Mouse (Mus musculus): ENCODE results near the gene Gm12185.
"Not testable (repeated sequence)": the region's sequence is repeated elsewhere in the genome, so short reads cannot be mapped to it uniquely, and the experiment has no call there.

Gene Gm12185

DNA sequence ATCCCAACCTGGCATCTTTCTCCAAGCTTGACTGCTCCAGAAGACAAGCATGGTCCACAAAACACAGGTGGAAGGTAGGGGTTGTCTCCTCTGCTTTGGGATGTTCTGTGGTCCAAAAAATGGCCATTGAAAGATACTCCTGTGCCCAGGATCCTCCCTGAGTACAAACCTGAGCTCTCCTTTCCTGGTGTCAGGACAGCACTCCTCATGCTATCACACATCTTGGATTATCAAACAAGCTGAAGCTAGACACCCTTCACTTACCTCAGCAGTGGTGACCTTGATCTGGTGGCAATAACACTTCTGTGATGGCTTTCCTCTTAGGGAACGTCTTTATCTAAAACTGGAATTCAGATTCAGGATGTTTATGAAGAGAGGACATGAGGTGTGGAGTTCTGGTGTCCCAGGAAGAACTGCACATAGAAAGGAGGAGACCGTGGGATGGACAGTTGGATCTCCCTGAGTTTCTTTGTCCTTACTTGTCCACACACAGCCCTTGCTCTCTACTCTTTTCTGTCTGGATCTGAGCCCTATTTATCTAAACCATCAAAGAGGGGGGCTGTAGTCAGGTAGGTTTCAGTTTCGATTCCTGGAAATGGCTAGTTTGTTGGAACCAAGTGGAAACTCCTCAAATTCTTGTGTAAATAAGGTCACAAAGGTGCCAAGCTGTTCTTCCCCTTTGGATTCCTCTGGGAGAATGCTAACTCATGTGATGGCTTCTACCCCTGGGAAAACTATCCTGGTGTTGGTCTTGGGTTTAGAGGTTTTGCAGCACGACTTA is at the start of gene Gm12185:
Gm12185 (minus strand) TSS at position 487 of the 781 bp plus-strand sequence.
- not testable (repeated sequence) for DNase-seq (ENCODE audit: extremely low spot score)

DNA sequence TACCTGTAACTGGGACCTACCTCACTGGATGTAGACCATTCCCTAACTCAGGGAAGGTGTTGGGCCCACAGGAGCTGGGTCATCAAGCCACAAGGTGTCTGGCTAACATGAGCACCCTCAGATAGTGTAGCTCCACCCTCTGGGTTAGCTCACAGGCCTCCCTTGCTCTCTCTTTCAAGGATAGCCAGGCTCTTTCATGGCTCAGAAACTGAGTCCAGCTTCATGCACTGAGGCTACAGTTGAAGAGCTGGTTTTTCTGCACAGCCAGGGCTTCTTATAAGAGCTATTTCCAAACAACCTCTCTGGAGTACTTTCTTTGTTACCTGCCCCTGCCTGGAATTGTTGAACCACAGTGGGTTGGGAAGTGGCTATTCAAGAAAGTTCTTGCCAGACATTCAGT is 20.0 kb upstream of the Gm12185 start:
- not testable (repeated sequence) for DNase-seq (ENCODE audit: extremely low spot score)

DNA sequence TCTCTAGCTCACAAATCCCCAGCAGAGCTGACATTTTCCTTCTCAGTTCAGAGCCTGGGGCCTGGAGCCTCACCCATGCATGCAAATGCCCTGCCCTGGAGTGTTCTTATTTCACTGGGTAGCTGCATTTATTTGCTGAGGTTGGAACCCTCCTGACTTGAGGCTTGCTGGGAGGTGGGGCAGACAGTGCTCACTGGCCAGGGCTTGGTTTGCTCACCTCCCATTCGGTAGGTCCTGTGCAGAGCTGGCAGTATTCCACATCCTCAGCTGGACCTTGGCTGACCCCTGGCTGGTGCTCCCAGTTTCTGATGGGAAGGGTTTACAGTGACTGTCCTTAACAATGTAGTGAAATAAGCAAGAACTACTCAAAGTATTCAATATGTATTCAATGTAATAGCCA is 14.8 kb upstream of the Gm12185 start:
- not testable (repeated sequence) for DNase-seq (ENCODE audit: extremely low spot score)

DNA sequence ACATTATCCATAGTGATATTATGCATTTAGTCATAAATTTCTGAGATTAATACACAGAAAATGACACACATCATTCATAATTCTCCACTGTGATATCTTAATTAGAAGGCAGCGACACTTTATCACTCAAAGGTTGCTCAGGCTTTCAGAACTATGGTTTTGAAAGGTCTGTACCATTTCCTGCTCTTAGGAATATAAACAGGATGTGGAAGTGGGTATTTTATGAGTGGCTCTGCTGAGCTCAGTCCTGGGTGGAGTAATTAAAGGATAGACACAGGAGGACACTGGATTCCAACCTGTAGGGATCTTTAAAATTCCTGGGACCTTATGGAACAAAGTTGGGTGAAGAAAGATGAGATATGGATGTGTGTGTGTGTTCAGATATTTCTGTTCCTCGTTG is 14.3 kb upstream of the Gm12185 start:
- DNase-seq (ENCODE audit: extremely low spot score): not testable (repeated sequence)

DNA sequence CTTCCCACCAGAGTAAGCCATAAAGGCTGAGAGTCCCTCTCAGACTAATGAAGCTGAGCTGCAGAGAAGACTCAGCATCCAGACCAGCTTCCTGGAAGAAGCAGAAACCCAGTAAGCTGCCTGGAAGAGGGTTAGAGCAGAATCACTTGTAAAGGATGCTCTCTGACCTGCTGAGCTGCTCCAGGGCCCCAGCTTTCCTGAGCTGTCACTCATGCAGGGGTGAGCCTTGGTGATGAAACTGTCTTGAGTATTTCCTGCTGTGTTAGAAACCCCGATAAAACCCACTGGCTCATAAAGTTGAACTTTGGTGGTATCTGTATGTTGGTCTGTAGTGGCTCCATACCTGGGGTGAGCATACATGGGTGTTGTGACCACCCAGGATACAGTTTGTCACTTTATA is 8.4 kb upstream of the Gm12185 start:
- not testable (repeated sequence) for DNase-seq (ENCODE audit: extremely low spot score)

DNA sequence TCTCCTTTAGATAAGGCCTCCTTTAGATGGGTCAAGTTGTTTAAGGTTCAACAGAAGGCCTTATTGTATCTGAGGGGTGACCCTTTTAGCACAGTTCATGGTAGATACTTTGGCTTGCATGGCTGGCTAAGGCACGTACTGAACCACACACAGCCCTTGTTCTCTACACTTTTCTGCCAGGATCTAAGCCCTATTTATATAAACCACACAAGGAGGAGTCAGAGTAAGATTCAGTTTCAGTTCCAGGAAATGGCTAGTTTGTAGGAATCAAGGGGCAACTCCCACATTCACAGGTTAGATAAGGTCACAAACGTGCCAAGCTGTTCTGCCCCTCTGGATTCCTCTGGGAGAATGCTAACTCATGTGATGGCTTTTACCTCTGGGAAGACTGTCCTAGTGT is 2.0 kb upstream of the Gm12185 start, which contains the start of gene Tgtp1:
Tgtp1 (minus strand) TSS at position 155 of the 400 bp plus-strand sequence.
- DNase-seq (ENCODE audit: extremely low spot score): not testable (repeated sequence)

DNA sequence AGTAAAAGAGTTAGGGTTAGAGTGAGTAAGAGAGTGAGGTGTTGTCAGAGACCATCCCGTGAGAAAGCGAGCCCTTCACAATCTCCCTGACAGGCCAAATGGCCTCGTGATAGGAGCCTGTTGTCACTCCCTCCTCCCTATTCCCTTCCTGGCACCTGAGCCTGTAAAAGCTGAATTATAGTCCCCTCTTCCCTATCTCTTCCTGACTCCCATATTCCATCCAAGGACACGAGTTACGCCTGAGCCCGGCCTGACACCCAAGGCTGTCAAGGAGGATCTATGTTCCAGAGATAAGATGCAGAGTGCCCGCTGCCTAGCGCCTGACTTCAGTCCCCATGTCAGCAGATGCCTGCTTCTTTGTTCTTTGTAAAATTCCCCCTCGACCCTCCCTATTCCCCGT is 1.3 kb upstream of the Gm12185 start:
- DNase-seq (ENCODE audit: extremely low spot score): not testable (repeated sequence)

DNA sequence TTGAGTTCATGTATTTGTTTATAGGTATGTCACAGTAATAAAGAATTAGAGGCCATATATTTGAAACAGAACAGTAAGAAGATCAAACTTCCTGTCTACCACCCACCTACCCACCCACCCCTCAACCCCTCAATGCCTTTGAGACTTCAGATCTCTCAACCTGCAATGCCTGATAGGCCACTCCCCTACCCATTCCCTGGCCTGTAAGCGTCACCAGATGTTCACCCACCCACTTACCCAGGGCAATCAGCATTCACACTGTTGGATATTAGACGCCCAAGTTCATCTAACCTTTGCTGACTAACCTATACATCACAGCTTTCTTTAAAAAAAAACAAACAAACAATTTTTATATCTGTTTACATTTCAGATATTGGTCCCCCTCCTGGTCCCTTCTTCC is 2.0 kb downstream of the Gm12185 start:
- DNase-seq (ENCODE audit: extremely low spot score): not testable (repeated sequence)

DNA sequence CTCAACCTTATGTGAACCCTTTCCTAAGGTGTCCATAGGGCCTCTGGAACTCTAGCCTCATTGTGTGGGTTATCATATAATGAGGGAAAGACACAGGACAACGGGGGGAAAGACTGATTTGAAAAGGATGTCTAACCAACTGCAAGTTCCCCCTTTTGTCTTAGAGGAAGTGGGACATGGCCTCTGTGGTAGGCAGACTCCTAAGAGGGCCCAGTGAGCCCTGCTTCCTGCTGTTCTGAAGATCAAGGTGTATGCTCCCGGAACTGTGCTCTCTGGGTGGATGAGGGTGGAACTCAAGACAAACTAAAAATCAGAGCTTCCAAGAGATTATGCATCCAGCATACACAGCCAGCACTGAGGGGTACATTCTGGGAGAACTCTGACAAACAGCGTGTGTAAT is 3.8 kb downstream of the Gm12185 start:
- not testable (repeated sequence) for DNase-seq (ENCODE audit: extremely low spot score)

DNA sequence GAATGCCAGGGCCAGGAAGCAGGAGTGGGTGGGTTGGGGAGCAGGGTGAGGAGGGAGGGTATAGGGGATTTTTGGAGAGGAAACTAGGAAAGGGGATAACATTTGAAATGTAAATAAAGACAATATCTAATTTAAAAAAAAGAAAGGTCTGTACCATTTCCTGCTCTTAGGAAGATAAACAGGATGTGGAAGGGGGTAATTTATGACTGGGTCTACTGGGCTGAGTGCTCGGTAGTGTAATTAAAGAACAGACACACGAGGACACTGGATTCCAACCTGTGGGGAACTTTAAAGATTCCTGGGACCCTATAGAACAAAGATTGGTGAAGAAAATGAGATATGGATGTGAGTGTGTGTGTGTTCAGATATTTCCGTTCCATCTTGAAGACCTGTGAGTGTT is 9.2 kb downstream of the Gm12185 start:
- DNase-seq (ENCODE audit: extremely low spot score): not testable (repeated sequence)

DNA sequence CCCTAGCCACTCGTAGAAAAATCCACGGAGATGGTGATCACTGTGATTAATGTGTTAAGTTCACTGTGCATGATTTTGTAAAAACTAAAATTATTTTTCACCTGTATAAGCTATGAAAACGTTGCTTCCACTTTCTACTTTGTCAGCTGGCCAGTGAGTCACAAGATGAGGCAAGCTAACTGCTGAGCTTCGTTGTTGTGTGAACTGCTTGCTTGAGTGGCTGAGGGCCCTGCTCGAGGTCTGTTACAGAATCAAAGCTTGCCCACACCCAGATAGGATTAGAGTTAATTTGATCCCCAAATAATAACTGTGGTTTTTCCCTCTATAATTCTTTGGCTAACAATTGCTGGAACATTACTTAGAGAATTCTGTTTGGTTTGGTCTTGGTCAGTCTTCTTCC is 12.0 kb downstream of the Gm12185 start:
- DNase-seq (ENCODE audit: extremely low spot score): not testable (repeated sequence)

DNA sequence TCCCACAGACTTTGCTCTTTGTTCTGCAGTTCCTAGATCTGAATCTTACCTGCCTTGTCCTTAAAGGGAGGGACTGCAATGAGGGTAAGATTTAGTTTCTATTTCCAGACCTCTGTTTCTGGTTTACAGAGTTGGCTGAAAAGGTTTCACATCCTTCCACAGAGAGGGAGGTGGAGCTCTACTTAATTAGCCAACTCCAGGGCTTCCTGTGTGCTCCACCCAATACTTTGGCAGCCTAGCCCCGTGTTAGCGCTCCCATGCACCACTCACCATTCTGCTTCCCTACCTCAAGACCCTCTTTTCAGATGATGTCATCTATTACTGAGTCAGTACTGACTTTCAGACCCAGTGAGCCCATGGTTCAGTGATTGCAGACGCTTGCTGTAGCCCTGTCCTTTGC is 12.8 kb downstream of the Gm12185 start, which contains the start of gene 9930111J21Rik1:
9930111J21Rik1 (minus strand) TSS at position 148 of the 400 bp plus-strand sequence.
- not testable (repeated sequence) for DNase-seq (ENCODE audit: extremely low spot score)

DNA sequence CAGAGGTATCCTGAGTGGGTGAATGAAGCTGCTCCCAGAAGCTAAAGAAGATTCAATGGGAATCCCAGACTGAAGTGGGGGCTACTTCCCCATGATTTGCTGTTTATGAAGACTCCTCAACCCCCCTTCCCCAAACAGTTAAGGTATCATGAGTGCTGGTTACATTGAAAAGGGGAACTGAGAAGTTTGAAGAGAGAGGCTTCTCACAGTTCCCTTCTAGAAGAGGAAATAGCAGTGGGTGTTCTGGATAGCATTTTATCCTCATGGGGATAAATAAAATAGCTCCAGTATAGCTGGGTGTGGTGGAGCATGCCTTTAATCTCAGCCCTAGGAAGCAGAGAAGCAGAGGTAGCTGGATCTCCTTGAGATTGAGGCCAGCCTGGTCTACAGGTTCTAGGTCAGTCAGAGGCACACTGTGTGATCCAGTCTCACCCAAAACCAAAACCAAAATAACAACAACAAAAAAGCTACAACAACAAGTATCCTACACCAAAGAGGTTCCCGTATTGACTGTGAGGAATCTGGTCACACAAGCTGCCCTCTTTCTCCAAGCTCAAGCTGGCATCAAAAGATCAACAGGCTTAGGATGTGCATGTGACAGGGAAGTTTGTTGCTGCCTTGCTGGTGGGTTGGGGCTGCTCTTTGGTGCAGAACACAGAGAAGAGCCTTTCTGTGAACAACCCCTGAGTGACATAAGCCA is 13.6 kb downstream of the Gm12185 start, which contains the start of gene Olfr56:
Olfr56 (plus strand) TSS at position 650 of the 700 bp plus-strand sequence.
- DNase-seq (ENCODE audit: extremely low spot score): not testable (repeated sequence)

DNA sequence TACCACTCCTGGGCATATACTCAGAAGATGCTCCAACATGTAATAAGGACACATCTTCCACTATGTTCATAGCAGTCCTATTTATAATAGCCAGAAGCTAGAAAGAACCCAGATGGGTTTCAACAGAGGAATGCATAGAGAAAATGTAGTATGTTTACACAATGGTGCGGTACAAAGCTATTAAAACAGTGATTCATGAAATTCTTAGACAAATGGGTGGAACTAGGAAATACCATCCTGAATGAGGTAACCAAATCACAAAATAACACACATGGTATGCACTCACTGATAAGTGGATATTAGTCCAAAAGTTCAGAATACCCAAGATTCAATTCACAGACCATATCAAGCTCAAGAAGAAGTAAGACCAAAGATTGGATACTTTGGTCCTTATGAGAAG is 17.3 kb downstream of the Gm12185 start:
- DNase-seq (ENCODE audit: extremely low spot score): not testable (repeated sequence)

DNA sequence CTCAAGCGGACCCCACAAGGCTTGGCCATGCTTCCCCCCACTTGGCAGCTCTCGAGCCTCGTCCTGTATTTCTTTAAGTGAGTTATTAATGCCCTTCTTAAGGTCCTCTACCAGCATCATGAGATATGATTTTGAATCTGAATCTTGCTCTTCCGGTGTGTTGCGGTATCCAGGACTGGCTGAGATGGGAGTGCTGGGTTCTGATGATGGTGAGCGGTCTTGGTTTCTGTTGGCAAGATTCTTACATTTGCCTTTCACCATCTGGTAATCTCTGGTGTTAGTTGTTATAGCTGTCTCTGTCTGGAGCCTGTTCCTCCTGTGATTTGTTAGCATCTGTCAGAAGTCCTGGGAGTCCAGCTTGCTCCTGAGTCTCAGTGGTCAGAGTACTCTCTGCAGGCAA is 45.9 kb downstream of the Gm12185 start, which contains the start of gene Psme2b:
Psme2b (minus strand) TSS at position 101 of the 400 bp plus-strand sequence.
- not testable (repeated sequence) for DNase-seq (ENCODE audit: extremely low spot score)

DNA sequence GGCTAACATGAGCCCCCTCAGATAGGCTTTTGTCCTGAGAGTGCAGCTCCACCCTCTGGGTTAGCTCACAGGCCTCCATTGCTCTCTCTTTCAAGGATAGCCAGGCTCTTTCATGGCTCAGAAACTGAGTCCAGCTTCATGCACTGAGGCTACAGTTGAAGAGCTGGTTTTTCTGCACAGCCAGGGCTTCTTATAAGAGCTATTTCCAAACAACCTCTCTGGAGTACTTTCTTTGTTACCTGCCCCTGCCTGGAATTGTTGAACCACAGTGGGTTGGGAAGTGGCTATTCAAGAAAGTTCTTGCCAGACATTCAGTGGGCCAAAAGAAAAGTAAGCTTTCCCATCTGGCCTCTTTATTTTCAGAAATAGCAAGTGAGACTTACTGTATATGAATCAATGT is 52.7 kb downstream of the Gm12185 start:
- not testable (repeated sequence) for DNase-seq (ENCODE audit: extremely low spot score)

DNA sequence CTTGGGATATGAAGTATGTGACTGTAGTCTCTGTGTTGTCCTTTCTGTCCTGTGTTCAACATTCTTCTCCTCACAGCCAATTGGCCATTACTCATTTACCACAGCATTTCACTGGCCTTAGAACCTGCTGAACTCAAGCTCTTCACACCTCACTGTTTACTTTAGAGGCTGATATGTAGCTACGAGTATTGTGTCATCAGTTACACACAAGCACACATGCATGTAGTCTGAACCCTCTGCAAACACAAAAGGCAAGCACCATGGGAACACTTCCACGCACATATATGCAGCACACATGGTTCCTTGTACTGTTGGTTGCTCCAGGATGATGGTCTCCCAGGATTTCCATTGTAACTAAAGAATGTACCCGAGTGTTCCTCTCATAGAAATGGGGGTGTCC is 56.7 kb downstream of the Gm12185 start:
- not testable (repeated sequence) for DNase-seq (ENCODE audit: extremely low spot score)

DNA sequence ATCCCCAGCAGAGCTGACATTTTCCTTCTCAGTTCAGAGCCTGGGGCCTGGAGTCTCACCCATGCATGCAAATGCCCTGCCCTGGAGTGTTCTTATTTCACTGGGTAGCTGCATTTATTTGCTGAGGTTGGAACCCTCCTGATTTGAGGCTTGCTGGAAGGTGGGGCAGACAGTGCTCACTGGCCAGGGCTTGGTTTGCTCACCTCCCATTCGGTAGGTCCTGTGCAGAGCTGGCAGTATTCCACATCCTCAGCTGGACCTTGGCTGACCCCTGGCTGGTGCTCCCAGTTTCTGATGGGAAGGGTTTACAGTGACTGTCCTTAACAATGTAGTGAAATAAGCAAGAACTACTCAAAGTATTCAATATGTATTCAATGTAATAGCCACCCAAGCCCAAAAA is 58.1 kb downstream of the Gm12185 start:
- DNase-seq (ENCODE audit: extremely low spot score): not testable (repeated sequence)

DNA sequence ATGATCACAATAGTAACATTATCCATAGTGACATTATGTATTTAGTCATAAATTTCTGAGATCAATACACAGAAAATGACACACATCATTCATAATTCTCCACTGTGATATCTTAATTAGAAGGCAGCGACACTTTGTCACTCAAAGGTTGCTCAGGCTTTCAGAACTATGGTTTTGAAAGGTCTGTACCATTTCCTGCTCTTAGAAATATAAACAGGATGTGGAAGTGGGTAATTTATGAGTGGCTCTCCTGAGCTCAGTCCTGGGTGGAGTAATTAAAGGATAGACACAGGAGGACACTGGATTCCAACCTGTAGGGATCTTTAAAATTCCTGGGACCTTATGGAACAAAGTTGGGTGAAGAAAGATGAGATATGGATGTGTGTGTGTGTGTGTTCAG is 58.6 kb downstream of the Gm12185 start:
- not testable (repeated sequence) for DNase-seq (ENCODE audit: extremely low spot score)

DNA sequence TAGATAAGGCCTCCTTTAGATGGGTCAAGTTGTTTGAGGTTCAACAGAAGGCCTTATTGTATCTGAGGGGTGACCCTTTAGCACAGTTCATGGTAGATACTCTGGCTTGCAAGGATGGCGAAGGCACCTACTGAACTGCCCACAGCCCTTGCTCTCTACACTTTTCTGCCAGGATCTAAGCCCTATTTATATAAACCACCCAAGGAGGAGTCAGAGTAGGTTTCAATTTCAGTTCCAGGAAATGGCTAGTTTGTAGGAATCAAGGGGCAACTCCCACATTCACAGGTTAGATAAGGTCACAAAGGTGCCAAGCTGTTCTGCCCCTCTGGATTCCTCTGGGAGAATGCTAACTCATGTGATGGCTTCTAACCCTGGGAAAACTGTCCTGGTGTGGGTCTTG is 64.0 kb downstream of the Gm12185 start:
- DNase-seq (ENCODE audit: extremely low spot score): not testable (repeated sequence)

DNA sequence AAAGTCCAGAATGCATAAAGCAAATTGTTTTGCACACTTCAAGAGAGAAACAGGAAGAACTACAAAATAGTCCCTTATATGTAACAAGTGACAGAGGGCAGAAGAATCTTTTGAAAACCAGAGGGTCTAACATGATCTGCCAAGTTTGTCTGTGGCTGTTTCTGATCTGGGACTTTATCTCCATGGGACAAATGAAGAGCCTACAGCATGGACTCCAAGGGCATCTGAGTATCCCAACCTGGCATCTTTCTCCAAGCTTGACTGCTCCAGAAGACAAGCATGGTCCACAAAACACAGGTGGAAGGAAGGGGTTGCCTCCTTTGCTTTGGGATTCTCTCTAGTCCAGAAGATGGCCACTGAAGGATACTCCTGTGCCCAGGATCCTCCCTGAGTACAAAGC is 65.6 kb downstream of the Gm12185 start:
- DNase-seq (ENCODE audit: extremely low spot score): not testable (repeated sequence)

DNA sequence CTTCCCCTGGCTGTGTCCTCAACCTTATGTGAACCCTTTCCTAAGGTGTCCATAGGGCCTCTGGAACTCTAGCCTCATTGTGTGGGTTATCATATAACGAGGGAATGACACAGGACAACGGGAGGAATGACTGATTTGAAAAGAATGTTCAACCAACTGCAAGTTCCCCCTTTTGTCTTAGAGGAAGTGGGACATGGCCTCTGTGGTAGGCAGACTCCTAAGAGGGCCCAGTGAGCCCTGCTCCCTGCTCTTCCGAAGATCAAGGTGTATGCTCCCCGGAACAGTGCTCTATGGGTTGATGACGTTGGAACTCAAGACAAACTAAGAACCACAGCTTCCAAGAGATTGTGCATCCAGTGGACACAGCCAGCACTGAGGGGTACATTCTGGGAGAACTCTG is 68.2 kb downstream of the Gm12185 start:
- not testable (repeated sequence) for DNase-seq (ENCODE audit: extremely low spot score)

DNA sequence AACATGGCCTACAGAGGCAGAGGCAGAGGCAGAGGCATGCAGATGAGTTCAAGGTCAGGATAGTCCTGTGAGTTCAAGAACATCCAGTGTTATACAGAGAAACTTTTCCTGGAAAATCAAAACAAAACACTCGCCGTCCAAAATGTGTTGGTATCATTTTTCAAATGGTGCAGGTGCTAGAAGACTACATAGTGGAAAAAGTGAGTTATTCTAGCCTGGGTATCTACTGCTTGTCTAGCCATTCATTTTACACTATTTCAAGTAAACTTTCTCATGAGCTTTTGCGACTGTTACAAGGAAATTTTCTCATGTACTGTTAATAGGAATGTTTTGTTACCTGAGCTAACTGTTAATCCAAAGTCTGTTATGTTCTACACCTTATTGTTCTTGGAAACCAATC is 73.6 kb downstream of the Gm12185 start:
- DNase-seq (ENCODE audit: extremely low spot score): no peak
